Mouse (Mus musculus): ENCODE results near the gene Adad2. TPM values are rescaled to one million over a fixed set of nuclear protein-coding genes. Genes with fewer than 3 reads are reported as not detected.

The Adad2 gene
- polyA plus RNA-seq, 1 experiment, result not detected

GRCm38 (mm10) chr8:119568951-119569350 lies 43.6 kb upstream of the Adad2 start:
- Histone ChIP-seq H3K79me2 (ENCODE audit: control insufficient read depth, insufficient read depth) (no peaks in the 10 kb centered on the region), H3K27me3 (ENCODE audit: control insufficient read depth, insufficient read depth, insufficient read length) (no peaks in the 10 kb centered on the region), H3ac (ENCODE audit: control insufficient read depth, insufficient read length) (no peak overlapping the region), H3K36me3 (ENCODE audit: control insufficient read depth, insufficient read depth) (no peaks in the 10 kb centered on the region), H3K4me2 (ENCODE audit: low read depth) (no peak overlapping the region), H3K4me3 (no peak overlapping the region)
- no peak for TF ChIP-seq MAX (IDR thresholded peaks at IDR 0.05; ENCODE audit: low read depth)
- no peak for TF ChIP-seq MYOD1 (IDR thresholded peaks at IDR 0.05; ENCODE audit: control insufficient read depth in 1 of 3, insufficient read length in 2 of 3, low read depth in 2 of 3)
- no peak for TF ChIP-seq MYOG (IDR thresholded peaks at IDR 0.05; ENCODE audit: control insufficient read depth in 1 of 3, insufficient read depth in 1 of 3, insufficient read length in 2 of 3, low read depth in 2 of 3)
- no peak for TF ChIP-seq REST (IDR thresholded peaks at IDR 0.05; ENCODE audit: insufficient read depth, insufficient read length)
- no peak for TF ChIP-seq E2F4 (IDR thresholded peaks at IDR 0.05; ENCODE audit: insufficient read depth)
- no peak for TF ChIP-seq POLR2AphosphoS2 (IDR thresholded peaks at IDR 0.05; ENCODE audit: insufficient read length, low read depth)
- no peak for TF ChIP-seq TCF12 (IDR thresholded peaks at IDR 0.05; ENCODE audit: insufficient read depth, poor library complexity, severe bottlenecking)
- TF ChIP-seq USF1 (IDR thresholded peaks at IDR 0.05; ENCODE audit: low read depth), result no peak
- TF ChIP-seq TCF3 (IDR thresholded peaks at IDR 0.05; ENCODE audit: insufficient read length, low read depth), result no peak

GRCm38 (mm10) chr8:119569881-119570280 lies 42.7 kb upstream of the Adad2 start:
- Histone ChIP-seq H3ac (ENCODE audit: control insufficient read depth, insufficient read length) (no peak overlapping the region), H3K79me2 (ENCODE audit: control insufficient read depth, insufficient read depth) (no peaks in the 10 kb centered on the region), H3K4me2 (ENCODE audit: low read depth) (no peak overlapping the region), H3K36me3 (ENCODE audit: control insufficient read depth, insufficient read depth) (no peaks in the 10 kb centered on the region), H3K27me3 (ENCODE audit: control insufficient read depth, insufficient read depth, insufficient read length) (no peaks in the 10 kb centered on the region), H3K4me3 (no peak overlapping the region)
- TF ChIP-seq TCF12 (IDR thresholded peaks at IDR 0.05; ENCODE audit: insufficient read depth, poor library complexity, severe bottlenecking) (no peak), MYOG (IDR thresholded peaks at IDR 0.05; ENCODE audit: control insufficient read depth in 1 of 3, insufficient read depth in 1 of 3, insufficient read length in 2 of 3, low read depth in 2 of 3) (no peak), MYOD1 (IDR thresholded peaks at IDR 0.05; ENCODE audit: control insufficient read depth in 1 of 3, insufficient read length in 2 of 3, low read depth in 2 of 3) (no peak), MAX (IDR thresholded peaks at IDR 0.05; ENCODE audit: low read depth) (no peak), CEBPB (IDR thresholded peaks at IDR 0.05; ENCODE audit: insufficient read depth, poor library complexity, severe bottlenecking) (no peak), REST (IDR thresholded peaks at IDR 0.05; ENCODE audit: insufficient read depth, insufficient read length) (no peak), POLR2A (IDR thresholded peaks at IDR 0.05; ENCODE audit: insufficient read length, low read depth) (no peak), E2F4 (IDR thresholded peaks at IDR 0.05; ENCODE audit: insufficient read depth) (no peak), POLR2AphosphoS2 (IDR thresholded peaks at IDR 0.05; ENCODE audit: insufficient read length, low read depth) (no peak), SRF (IDR thresholded peaks at IDR 0.05; ENCODE audit: control insufficient read depth, insufficient read length, low read depth) (no peak), TCF3 (IDR thresholded peaks at IDR 0.05; ENCODE audit: insufficient read length, low read depth) (no peak), USF1 (IDR thresholded peaks at IDR 0.05; ENCODE audit: low read depth) (no peak)

- Histone ChIP-seq H3K36me3 (ENCODE audit: control insufficient read depth, insufficient read depth) (no peaks in the 10 kb centered on the region), H3K79me2 (ENCODE audit: control insufficient read depth, insufficient read depth) (no peaks in the 10 kb centered on the region)
- no peak for TF ChIP-seq TCF12 (IDR thresholded peaks at IDR 0.05; ENCODE audit: insufficient read depth, poor library complexity, severe bottlenecking)
- no peak for TF ChIP-seq POLR2AphosphoS2 (IDR thresholded peaks at IDR 0.05; ENCODE audit: insufficient read length, low read depth)
- TF ChIP-seq CEBPB (IDR thresholded peaks at IDR 0.05; ENCODE audit: insufficient read depth, poor library complexity, severe bottlenecking), result no peak
- TF ChIP-seq SRF (IDR thresholded peaks at IDR 0.05; ENCODE audit: control insufficient read depth, insufficient read length, low read depth), result no peak
- no peak for TF ChIP-seq E2F4 (IDR thresholded peaks at IDR 0.05; ENCODE audit: insufficient read depth)
- TF ChIP-seq MAX (IDR thresholded peaks at IDR 0.05; ENCODE audit: low read depth), result no peak
Measured at GRCm38 (mm10) chr8:119571135-119571534, 41.4 kb upstream of the Adad2 start.

DNA sequence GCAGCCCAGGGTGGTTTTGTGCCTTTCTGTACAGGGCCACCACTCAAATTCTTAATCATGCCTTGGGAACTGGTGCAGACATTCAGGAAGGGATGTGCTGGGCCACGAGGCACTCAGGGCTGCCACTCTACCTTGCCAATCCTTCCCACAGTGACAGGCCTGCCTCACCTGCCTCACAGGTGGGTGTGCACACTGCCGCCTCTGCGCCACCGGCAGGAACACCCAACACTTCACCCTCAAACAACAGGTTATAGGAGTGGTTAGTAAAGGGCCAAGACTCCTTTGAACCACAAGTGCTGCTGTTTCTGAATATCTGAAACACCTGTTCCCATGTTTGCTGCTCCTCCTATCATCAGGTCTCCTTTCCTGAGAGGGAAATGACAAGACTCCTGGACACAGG lies 40.1 kb upstream of the Adad2 start:
- no peaks in the 10 kb centered on the region for H3K36me3 ChIP-seq (ENCODE audit: control insufficient read depth, insufficient read depth)
- TF ChIP-seq E2F4 (IDR thresholded peaks at IDR 0.05; ENCODE audit: insufficient read depth) (no peak), TCF3 (IDR thresholded peaks at IDR 0.05; ENCODE audit: insufficient read length, low read depth) (no peak), SRF (IDR thresholded peaks at IDR 0.05; ENCODE audit: control insufficient read depth, insufficient read length, low read depth) (no peak), POLR2A (IDR thresholded peaks at IDR 0.05; ENCODE audit: insufficient read length, low read depth) (no peak), CEBPB (IDR thresholded peaks at IDR 0.05; ENCODE audit: insufficient read depth, poor library complexity, severe bottlenecking) (no peak), MYOD1 (IDR thresholded peaks at IDR 0.05; ENCODE audit: control insufficient read depth in 1 of 3, insufficient read length in 2 of 3, low read depth in 2 of 3) (no peak), MYOG (IDR thresholded peaks at IDR 0.05; ENCODE audit: control insufficient read depth in 1 of 3, insufficient read depth in 1 of 3, insufficient read length in 2 of 3, low read depth in 2 of 3) (no peak), TCF12 (IDR thresholded peaks at IDR 0.05; ENCODE audit: insufficient read depth, poor library complexity, severe bottlenecking) (no peak), USF1 (IDR thresholded peaks at IDR 0.05; ENCODE audit: low read depth) (no peak), POLR2AphosphoS2 (IDR thresholded peaks at IDR 0.05; ENCODE audit: insufficient read length, low read depth) (no peak), MAX (IDR thresholded peaks at IDR 0.05; ENCODE audit: low read depth) (no peak)
- no peak overlapping the region for H3ac ChIP-seq (ENCODE audit: control insufficient read depth, insufficient read length)
- no peak overlapping the region for H3K4me3 ChIP-seq
- H3K27me3 ChIP-seq (ENCODE audit: control insufficient read depth, insufficient read depth, insufficient read length), result peaks cover 16% of the 10 kb centered on the region
- H3K4me2 ChIP-seq (ENCODE audit: low read depth), result no peak overlapping the region
- no peaks in the 10 kb centered on the region for H3K79me2 ChIP-seq (ENCODE audit: control insufficient read depth, insufficient read depth)

More at GRCm38 (mm10) chr8:119571135-119571534, 41.4 kb upstream of the Adad2 start:
- peaks cover 3% of the 10 kb centered on the region for H3K27me3 ChIP-seq (ENCODE audit: control insufficient read depth, insufficient read depth, insufficient read length)
- no peak overlapping the region for H3K4me3 ChIP-seq
- H3K4me2 ChIP-seq (ENCODE audit: low read depth), result no peak overlapping the region
- H3ac ChIP-seq (ENCODE audit: control insufficient read depth, insufficient read length), result no peak overlapping the region
